Mouse (Mus musculus) liver, postnatal 0 days (tissue): ENCODE measurements around the gene Pdzd8. TPM values are rescaled to one million over a fixed set of nuclear protein-coding genes. Genes with fewer than 3 reads are reported as not detected.

Experiments
- ATAC-seq: fragments of 200-750 bp; cut with Nextera tagmentation; 2 replicates; pipeline ENCODE4 v1.8.0; 2017; ENCODE audit warnings: mild to moderate bottlenecking, moderate library complexity
- DNase-seq: peaks from one replicate; pipeline ENCODE4 v3.0.0-alpha.2; 2016
- H3K27ac ChIP-seq: fragments of 300-500 bp; sonication (generic); 2 replicates; pipeline ENCODE4 v1.5.1; 2014; ENCODE audit warnings: antibody characterized with exemption, moderate library complexity, mild to moderate bottlenecking, low read depth
- H3K27me3 ChIP-seq: fragments of 300-500 bp; sonication (generic); 2 replicates; pipeline ENCODE4 v1.6.1; 2014; ENCODE audit warnings: low read length, control low read depth, mixed read lengths; ENCODE audit not compliant: insufficient read depth
- H3K36me3 ChIP-seq: fragments of 300-500 bp; sonication (generic); replicated peaks from 2 replicates; pipeline ENCODE4 v1.6.1; 2014; ENCODE audit warnings: mild to moderate bottlenecking, control low read depth, low read length, moderate library complexity, mixed read lengths; ENCODE audit not compliant: insufficient read depth
- H3K4me1 ChIP-seq: fragments of 300-500 bp; sonication (generic); 2 replicates; pipeline ENCODE4 v1.6.1; 2014; ENCODE audit warnings: antibody characterized with exemption, mild to moderate bottlenecking, control low read depth; ENCODE audit not compliant: insufficient read depth
- H3K4me2 ChIP-seq: fragments of 300-500 bp; sonication (generic); 2 replicates; pipeline ENCODE4 v1.6.1; 2014; ENCODE audit warnings: low read depth, mild to moderate bottlenecking, low read length, moderate library complexity, mixed read lengths
- H3K4me3 ChIP-seq: fragments of 300-500 bp; sonication (generic); 2 replicates; pipeline ENCODE4 v1.5.1; 2014; ENCODE audit warnings: low read depth, low read length
- H3K9ac ChIP-seq: fragments of 300-500 bp; sonication (generic); replicated peaks from 2 replicates; pipeline ENCODE4 v1.6.1; 2014; ENCODE audit warnings: mild to moderate bottlenecking, moderate library complexity
- H3K9me3 ChIP-seq: fragments of 300-500 bp; sonication (generic); 2 replicates; pipeline ENCODE4 v1.6.1; 2016; ENCODE audit warnings: mild to moderate bottlenecking, control low read depth, low read length, mixed read lengths
- CTCF ChIP-seq: sonication (generic); IDR thresholded peaks from 2 replicates; pipeline ENCODE4 v1.5.1; 2016; ENCODE audit warnings: antibody characterized with exemption, low read depth
- EP300 ChIP-seq: IDR thresholded peaks from 2 replicates; pipeline ENCODE4 v1.6.1; 2016; ENCODE audit warnings: antibody characterized with exemption, low read depth, mild to moderate bottlenecking
- WGBS: fragments of 180-500 bp; shearing (Covaris S2); extraction: QIAGEN DNeasy Blood & Tissue Kit; methylation state at CpG from one replicate; pipeline ENCODE4 v1.1.7; 2014; ENCODE audit not compliant: insufficient replicate concordance; 5-methylcytosine and 5-hydroxymethylcytosine counted together
- polyA plus RNA-seq: library from polyadenylated mRNA; unstranded; fragments of >200 nt; fragmentation: Nextera tagmentation; extraction: Ambion mirVana; gene quantifications from 2 replicates; pipeline ENCODE4 v1.2.1, GENCODE M21; 2015

Pdzd8 gene
- polyA plus RNA-seq, 1 experiment from 2014 or later = 3.4 TPM

GRCm38 (mm10) chr19:59261604-59262003 lies 84.0 kb downstream of the Pdzd8 start:
- peak overlapping the region; percentile 71 for H3K4me2 ChIP-seq
- ATAC-seq = no peak

DNA sequence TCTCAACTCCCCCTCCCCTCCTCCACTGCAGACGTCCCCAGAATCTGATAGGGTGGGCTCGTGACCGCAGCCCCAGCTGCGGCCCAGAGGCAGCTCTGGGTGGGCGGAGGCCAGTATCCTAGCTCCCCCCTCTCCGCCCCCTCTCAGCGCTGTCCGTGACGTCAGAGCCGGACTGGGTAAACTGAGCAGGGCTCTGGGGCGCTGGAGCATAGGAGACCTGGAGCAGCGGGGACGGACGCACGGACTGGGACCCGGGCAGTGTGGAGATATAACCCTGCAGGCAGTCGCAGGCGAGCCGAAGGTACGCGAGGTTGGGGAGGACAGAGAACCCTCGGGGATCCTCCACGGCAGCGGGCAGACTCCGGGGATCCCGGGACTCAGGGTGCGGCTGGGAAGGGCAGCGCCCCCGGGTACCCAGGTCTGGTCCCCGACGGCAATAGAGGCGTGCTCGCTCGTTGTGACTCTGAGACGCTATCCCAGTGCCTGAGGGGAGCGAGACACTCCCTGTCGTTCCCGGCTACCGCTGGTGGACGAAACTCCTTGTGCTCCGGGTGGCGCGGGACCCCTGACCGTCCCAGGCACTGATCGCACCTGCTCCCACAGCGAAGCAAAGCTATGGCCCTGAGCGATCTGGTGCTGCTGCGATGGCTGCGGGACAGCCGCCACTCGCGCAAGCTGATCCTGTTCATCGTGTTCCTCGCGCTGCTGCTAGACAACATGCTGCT lies 84.7 kb downstream of the Pdzd8 start, which contains the start of gene Slc18a2:
TSS of gene Slc18a2 (plus strand) at position 179 of the 725 bp plus-strand sequence.
- TF ChIP-seq CTCF (no peak), EP300 (no peak)
- Histone ChIP-seq H3K4me2 (peak within 1 kb of the TSS; percentile 71), H3K4me1 (peaks cover 8% of the 10 kb centered on the region), H3K27ac (no peak within 1 kb of the TSS), H3K9me3 (peaks cover 6% of the 10 kb centered on the region; the same call in 1 of the 2 replicates), H3K9ac (no peak within 1 kb of the TSS; the same call in 1 of the 2 replicates), H3K27me3 (peaks cover 18% of the 10 kb centered on the region), H3K4me3 (peak within 1 kb of the TSS; percentile 40), H3K36me3 (no peaks in the 10 kb centered on the region)
- no peak for DNase-seq
- WGBS = 2% methylated on average over 52 of the region's 55 CpGs
- no peak for ATAC-seq

More at GRCm38 (mm10) chr19:59261604-59262003, 84.0 kb downstream of the Pdzd8 start:
- WGBS = 18% methylated on average over 7 of the region's 7 CpGs
- H3K9me3 ChIP-seq = peaks cover 6% of the 10 kb centered on the region; the same call in 1 of the 2 replicates
- H3K36me3 ChIP-seq = no peaks in the 10 kb centered on the region
- peaks cover 18% of the 10 kb centered on the region for H3K27me3 ChIP-seq
- H3K4me1 ChIP-seq = peaks cover 8% of the 10 kb centered on the region
- H3K4me3 ChIP-seq = peak overlapping the region; percentile 40; the same call in 1 of the 2 replicates
- no peak for DNase-seq
- no peak overlapping the region for H3K9ac ChIP-seq
- TF ChIP-seq EP300 (0 out of 2 replicates have a peak, but pooled peaks have one; percentile 40), CTCF (no peak)
- H3K27ac ChIP-seq = no peak overlapping the region

DNA sequence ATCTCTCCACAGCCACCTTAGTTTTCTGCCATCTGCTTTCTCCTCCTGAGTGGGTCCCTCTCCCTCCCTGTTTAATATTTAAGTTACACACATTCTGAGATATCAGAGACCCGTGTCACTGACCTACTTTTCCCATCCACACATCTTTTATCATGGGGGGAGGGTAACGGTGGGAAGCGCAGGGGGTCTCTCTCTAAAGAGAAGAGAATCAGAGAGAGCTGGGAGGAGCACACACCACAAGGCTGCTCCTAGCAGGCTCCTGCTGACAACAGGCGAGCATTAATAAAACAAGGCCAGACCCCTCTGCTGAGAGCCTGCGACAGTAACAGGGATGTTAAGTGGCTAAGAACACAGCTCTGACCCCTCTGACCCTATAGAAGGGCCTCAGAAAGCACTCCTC lies 85.9 kb downstream of the Pdzd8 start:
- H3K27ac ChIP-seq = no peak overlapping the region
- 60% methylated on average over 5 of the region's 5 CpGs for WGBS
- H3K4me1 ChIP-seq = peaks cover 8% of the 10 kb centered on the region
- TF ChIP-seq EP300 (no peak), CTCF (no peak)
- H3K4me2 ChIP-seq = no peak overlapping the region
- no peak overlapping the region for H3K4me3 ChIP-seq
- ATAC-seq = no peak
- no peak overlapping the region for H3K9ac ChIP-seq
- H3K36me3 ChIP-seq = no peaks in the 10 kb centered on the region
- no peak for DNase-seq
- peaks cover 18% of the 10 kb centered on the region for H3K27me3 ChIP-seq
- H3K9me3 ChIP-seq = peaks cover 6% of the 10 kb centered on the region; the same call in 1 of the 2 replicates

GRCm38 (mm10) chr19:59252651-59253050 lies 92.9 kb downstream of the Pdzd8 start:
- Histone ChIP-seq H3K4me2 (no peak overlapping the region), H3K27ac (no peak overlapping the region), H3K9ac (no peak overlapping the region), H3K4me1 (no peaks in the 10 kb centered on the region), H3K36me3 (no peaks in the 10 kb centered on the region), H3K9me3 (peaks cover 6% of the 10 kb centered on the region; the same call in 1 of the 2 replicates), H3K4me3 (no peak overlapping the region), H3K27me3 (no peaks in the 10 kb centered on the region)
- no peak for ATAC-seq
- DNase-seq = no peak
- no peak for TF ChIP-seq EP300
- TF ChIP-seq CTCF = no peak
- 39% methylated on average over 2 of the region's 2 CpGs for WGBS

- TF ChIP-seq CTCF (peak; percentile 44), EP300 (no peak)
- WGBS = 32% methylated on average over 11 of the region's 11 CpGs
- no peak overlapping the region for H3K27ac ChIP-seq
- H3K4me1 ChIP-seq = no peaks in the 10 kb centered on the region
- DNase-seq (no peak), ATAC-seq (no peak)
- H3K9me3 ChIP-seq = no peaks in the 10 kb centered on the region
- no peak overlapping the region for H3K4me3 ChIP-seq
- no peak overlapping the region for H3K9ac ChIP-seq
- H3K36me3 ChIP-seq = no peaks in the 10 kb centered on the region
- H3K4me2 ChIP-seq = no peak overlapping the region
- H3K27me3 ChIP-seq = no peaks in the 10 kb centered on the region
These were observed 96.9 kb downstream of the Pdzd8 start for GRCm38 (mm10) chr19:59248553-59249286.

DNA sequence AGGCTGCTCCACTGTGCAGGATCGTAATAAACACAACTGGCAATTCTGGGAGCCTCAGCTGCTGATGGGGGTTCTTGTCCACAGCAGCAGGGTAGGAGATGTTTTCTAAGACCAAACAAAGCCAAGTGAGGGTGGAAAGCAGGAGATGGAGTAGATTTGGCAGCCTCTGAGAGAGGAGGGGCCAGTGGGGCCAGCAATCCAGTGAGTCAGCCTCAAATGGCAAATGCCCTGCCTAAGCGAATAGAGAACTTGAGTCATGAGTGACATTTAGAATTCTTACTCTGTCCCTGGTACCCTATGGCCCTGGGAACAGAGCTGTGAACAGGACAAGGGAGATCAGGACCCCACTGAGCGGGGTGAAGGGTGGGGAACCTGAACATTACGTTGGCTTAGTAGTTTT lies 97.4 kb downstream of the Pdzd8 start:
- no peak overlapping the region for H3K4me3 ChIP-seq
- DNase-seq (no peak), ATAC-seq (no peak)
- no peaks in the 10 kb centered on the region for H3K4me1 ChIP-seq
- 56% methylated on average over 4 of the region's 4 CpGs for WGBS
- no peak overlapping the region for H3K27ac ChIP-seq
- TF ChIP-seq CTCF = no peak
- TF ChIP-seq EP300 = no peak
- no peak overlapping the region for H3K9ac ChIP-seq
- no peaks in the 10 kb centered on the region for H3K36me3 ChIP-seq
- no peaks in the 10 kb centered on the region for H3K9me3 ChIP-seq
- H3K27me3 ChIP-seq = no peaks in the 10 kb centered on the region
- no peak overlapping the region for H3K4me2 ChIP-seq

Other genes starting within 250 kb of the Pdzd8 start
- not detected in 2 replicates for gene Vax1, start 175.7 kb downstream of the Pdzd8 start, polyA plus RNA-seq
- gene Kcnk18, start 126.6 kb downstream of the Pdzd8 start, polyA plus RNA-seq = not detected in 2 replicates
- 1.5 and 1.9 TPM in 2 replicates for gene Slc18a2, start 84.9 kb downstream of the Pdzd8 start, polyA plus RNA-seq
- 12.3 and 24.8 TPM in 2 replicates for gene Rps12-ps3, start 23.5 kb downstream of the Pdzd8 start, polyA plus RNA-seq
- not detected in 2 replicates for gene Emx2, start 112.6 kb upstream of the Pdzd8 start, polyA plus RNA-seq